Mouse (Mus musculus): ENCODE measurements around the gene Lhpp. TPM values are rescaled to one million over a fixed set of nuclear protein-coding genes. Genes with fewer than 3 reads are reported as not detected.
A peak's percentile ranks its signal among the peaks of the same experiment; 100 is the strongest.

The Lhpp gene
- polyA plus RNA-seq, 1 experiment from 2014 or later: 32.1 TPM

DNA sequence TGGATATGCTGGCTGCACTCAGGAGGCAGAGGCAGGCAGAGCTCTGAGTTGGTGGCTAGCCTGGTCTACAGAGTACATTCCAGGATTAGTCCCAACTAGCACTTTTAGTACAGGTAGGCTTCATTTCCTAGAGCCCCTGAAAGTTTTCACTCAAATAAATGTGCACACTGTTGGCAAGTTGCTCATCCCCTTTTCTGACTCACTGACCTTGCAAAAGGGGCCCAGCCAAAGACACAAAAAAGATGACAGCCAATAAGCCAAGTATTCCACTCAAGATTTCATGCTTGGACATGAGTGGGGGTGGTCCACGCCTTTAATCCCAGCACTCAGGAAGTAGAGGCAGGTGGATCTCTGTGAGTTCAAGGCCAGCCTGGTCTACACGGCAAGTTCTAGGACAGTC, 29.0 kb upstream of the Lhpp start:
- H3K4me3 ChIP-seq: no peak overlapping the region
- H3K27ac ChIP-seq (replicated peaks): no peak overlapping the region
- H3K9ac ChIP-seq: no peak overlapping the region
- H3K36me3 ChIP-seq: no peaks in the 10 kb centered on the region
- peaks cover 2% of the 10 kb centered on the region for H3K4me1 ChIP-seq (replicated peaks)
- H3K27me3 ChIP-seq: no peaks in the 10 kb centered on the region
- H3K9me3 ChIP-seq: no peaks in the 10 kb centered on the region
- WGBS: 91% methylated on average over 2 of the region's 2 CpGs
- H3K4me2 ChIP-seq: no peak overlapping the region
- ATAC-seq (ENCODE audit: low read depth): no peak

DNA sequence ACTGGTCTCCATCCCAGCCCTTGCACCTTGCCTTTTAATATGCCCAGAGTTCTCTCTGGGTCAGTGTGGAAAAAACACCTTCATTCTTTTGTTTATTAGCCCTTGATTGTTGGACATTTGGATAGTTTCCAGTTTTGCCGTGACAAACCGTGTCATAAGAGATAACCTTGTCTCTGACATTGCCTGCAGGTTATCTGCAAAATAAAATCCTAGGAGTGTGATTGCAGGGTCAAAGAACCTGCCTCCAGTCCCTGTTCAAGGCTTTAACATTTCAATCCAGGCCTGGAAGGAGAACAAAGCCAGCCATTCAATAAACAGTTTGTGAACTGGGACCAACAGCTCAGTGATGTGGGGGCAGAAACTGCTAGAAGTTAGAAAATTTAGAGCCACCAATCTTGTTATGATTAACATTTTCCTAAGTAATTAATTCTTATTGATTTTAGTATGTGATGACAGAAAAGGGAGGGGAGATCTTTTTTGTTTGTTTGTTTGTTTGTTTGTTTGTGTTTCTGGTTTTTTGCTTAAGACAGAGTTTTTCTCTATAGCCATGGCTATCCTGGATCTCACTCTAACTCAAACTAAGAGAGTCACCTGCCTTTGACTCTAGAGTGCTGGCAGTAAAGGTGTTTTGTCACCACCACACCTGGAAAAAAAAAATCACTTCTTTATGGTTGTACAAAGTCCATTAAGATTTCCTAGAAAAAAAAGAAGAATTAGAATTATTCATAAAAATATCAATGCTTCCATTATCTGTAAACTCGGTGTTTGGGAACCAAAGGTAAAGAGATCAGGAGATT, 24.5 kb upstream of the Lhpp start:
- no peaks in the 10 kb centered on the region for H3K27me3 ChIP-seq
- H3K4me1 ChIP-seq (replicated peaks): no peaks in the 10 kb centered on the region
- WGBS: 68% methylated on average over 3 of the region's 3 CpGs
- no peak for ATAC-seq (ENCODE audit: low read depth)
- H3K4me2 ChIP-seq: no peak overlapping the region
- no peaks in the 10 kb centered on the region for H3K36me3 ChIP-seq
- H3K27ac ChIP-seq (replicated peaks): no peak overlapping the region
- no peak overlapping the region for H3K4me3 ChIP-seq
- no peaks in the 10 kb centered on the region for H3K9me3 ChIP-seq
- no peak overlapping the region for H3K9ac ChIP-seq

DNA sequence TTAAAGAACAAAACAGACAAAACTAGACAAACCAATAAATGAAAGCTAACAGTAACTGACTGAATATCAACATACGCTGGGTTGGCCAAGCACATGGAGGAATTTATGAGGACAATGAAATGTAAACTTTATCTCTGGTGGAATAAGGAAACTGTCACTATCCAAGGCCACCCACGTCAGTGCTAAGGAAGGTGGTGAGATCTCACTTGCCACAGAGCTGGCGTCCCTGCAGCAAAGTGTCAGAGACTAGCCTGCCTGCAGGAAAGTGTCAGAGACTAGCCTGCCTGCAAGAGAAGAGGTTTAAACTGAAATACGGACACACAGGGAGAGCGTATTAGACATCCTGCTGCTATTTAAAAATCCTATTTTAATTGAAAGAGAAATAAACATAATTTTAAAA, 23.3 kb upstream of the Lhpp start:
- ATAC-seq (ENCODE audit: low read depth): no peak
- H3K27me3 ChIP-seq: no peaks in the 10 kb centered on the region
- H3K4me1 ChIP-seq (replicated peaks): no peaks in the 10 kb centered on the region
- no peak overlapping the region for H3K4me3 ChIP-seq
- H3K4me2 ChIP-seq: no peak overlapping the region
- 71% methylated on average over 5 of the region's 5 CpGs for WGBS
- H3K9ac ChIP-seq: no peak overlapping the region
- H3K27ac ChIP-seq (replicated peaks): no peak overlapping the region
- no peaks in the 10 kb centered on the region for H3K9me3 ChIP-seq
- H3K36me3 ChIP-seq: no peaks in the 10 kb centered on the region

DNA sequence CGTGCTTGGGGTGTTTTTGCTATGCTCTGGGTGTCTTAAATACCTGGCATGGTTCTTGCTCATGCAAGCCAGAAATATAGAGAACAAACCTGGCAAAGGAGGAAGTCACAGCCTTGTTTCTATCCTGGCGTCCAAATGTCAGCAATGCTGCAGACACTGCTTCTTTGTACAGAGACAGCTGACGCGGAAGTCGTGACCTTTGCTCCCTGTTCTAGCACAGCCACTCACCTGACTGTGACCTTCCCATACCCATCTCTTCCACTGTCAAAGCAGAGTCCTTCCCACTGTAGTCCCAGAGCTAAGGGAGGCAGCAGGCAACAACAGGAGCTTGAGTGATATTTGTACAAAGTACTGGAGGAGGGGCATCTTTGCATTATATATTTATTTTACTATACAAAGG, 20.8 kb upstream of the Lhpp start:
- Histone ChIP-seq H3K27ac (replicated peaks) (no peak overlapping the region), H3K9ac (no peak overlapping the region), H3K4me1 (replicated peaks) (no peaks in the 10 kb centered on the region), H3K36me3 (no peaks in the 10 kb centered on the region), H3K9me3 (no peaks in the 10 kb centered on the region), H3K4me3 (no peak overlapping the region), H3K4me2 (no peak overlapping the region), H3K27me3 (0 out of 2 replicates have a peak, but pooled peaks cover 3% of the 10 kb centered on the region)
- ATAC-seq (ENCODE audit: low read depth): no peak
- WGBS: 62% methylated on average over 5 of the region's 5 CpGs

DNA sequence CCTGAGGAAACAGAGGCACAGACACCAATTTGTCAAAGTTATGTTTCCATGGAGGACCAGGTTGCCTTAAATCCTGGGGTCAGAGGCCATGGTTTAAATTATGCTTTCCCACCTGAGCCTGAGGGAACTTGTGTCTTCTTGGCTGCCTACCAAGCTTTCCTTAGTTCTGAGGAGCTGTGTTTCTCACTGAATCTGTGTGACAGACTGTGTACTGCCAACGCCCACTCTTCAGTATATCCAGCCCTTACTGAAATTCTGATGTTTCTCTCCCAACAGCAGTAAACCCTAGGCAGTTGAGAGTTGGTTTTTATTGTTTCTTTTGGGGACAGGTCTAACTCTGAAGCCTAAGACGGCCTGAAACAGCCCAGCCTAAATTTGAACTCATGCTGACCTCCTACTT, 16.7 kb upstream of the Lhpp start:
- Histone ChIP-seq H3K9ac (no peak overlapping the region), H3K9me3 (no peaks in the 10 kb centered on the region), H3K4me2 (no peak overlapping the region), H3K27ac (replicated peaks) (no peak overlapping the region), H3K36me3 (no peaks in the 10 kb centered on the region), H3K4me1 (replicated peaks) (peaks cover 22% of the 10 kb centered on the region), H3K4me3 (no peak overlapping the region), H3K27me3 (peaks cover 43% of the 10 kb centered on the region)
- 51% methylated on average over 2 of the region's 2 CpGs for WGBS
- no peak for ATAC-seq (ENCODE audit: low read depth)

DNA sequence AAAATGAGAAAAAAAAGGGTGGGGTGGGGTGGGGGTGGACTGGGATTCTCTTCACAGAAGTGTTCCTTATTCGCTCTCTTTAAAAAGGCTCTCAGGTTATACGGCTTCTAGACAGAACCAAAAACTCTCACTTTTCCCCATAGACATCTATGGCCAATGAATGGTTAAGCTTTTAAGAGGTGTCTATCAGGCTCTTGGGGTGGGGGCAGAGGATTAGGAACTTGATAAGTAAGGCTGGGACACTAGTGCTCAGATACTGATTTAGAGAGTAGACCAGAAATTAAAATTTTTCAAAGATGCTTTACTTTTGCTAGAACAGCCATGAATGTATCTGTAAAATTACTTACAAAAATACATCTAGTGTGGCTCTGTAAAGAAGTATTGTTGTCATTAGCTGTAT, 16.1 kb upstream of the Lhpp start:
- no peak for ATAC-seq (ENCODE audit: low read depth)
- H3K4me3 ChIP-seq: no peak overlapping the region

DNA sequence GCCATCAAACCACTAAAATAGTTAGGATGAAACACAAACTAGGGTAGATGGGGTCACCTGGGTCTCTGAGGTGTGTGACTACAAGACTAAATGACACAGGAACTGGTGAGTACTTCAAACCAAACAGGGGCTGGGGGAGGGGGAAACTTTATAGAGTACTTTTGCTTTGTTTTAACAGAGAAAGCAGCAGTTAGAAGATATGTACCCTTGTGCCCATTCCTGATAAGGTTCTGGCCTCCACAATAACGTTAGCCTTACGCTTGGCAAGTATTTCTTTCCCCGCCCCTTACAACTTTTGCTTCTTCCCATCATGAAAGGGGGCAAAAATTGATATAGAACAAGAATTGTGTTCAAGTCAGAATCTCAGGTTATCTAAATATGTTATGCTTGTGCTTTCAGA, 14.7 kb upstream of the Lhpp start:
- H3K9ac ChIP-seq: no peak overlapping the region
- ATAC-seq (ENCODE audit: low read depth): no peak
- no peak overlapping the region for H3K4me3 ChIP-seq
- H3K36me3 ChIP-seq: no peaks in the 10 kb centered on the region
- no peak overlapping the region for H3K27ac ChIP-seq (replicated peaks)
- H3K4me1 ChIP-seq (replicated peaks): peaks cover 42% of the 10 kb centered on the region
- H3K4me2 ChIP-seq: no peak overlapping the region
- 80% methylated on average over 3 of the region's 3 CpGs for WGBS
- no peaks in the 10 kb centered on the region for H3K9me3 ChIP-seq
- H3K27me3 ChIP-seq: peaks cover 64% of the 10 kb centered on the region

More for the DNA sequence above, 16.1 kb upstream of the Lhpp start:
- Histone ChIP-seq H3K4me1 (replicated peaks) (peaks cover 28% of the 10 kb centered on the region), H3K9me3 (no peaks in the 10 kb centered on the region), H3K4me2 (no peak overlapping the region), H3K9ac (no peak overlapping the region), H3K27me3 (peaks cover 49% of the 10 kb centered on the region), H3K36me3 (no peaks in the 10 kb centered on the region), H3K27ac (replicated peaks) (no peak overlapping the region)
- 87% methylated on average over 2 of the region's 2 CpGs for WGBS

DNA sequence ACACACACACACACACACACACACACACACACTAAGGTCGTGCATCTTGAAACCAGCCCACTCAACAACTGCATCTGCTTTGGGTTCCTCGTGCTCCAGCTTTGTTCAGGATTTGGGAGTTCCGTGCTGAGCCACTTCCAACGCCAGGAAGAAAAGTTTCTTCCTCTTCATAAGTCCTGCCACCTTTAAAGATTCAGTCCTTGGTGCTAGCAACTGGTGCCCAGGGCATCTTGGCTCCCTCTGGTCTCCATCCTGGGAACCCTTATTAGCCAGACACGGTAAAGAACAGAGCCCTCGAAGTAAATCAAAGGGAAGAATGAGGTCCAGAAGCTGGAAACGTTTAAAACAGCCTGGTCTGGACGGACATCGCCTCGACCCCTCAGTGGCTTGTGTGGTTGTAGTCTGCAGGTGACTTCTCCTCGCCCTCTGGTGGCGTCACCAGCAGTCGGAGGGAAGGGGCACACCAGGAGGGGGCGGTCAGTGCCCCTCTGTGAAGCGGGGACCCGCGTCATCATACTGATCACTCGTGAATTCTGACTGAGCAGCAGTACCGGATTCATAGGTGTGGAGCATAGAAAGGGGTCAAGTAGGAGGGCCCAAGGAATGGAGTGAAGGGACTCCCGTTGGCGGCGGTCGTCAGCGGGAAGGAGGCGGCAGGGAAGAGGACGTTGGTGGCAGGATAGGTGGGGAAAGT, 13.7 kb upstream of the Lhpp start:
- peak; percentile 25; the same call in 1 of the 2 replicates for ATAC-seq (ENCODE audit: low read depth)
- peak overlapping the region; percentile 79 for H3K4me2 ChIP-seq
- no peak overlapping the region for H3K27ac ChIP-seq (replicated peaks)
- peak overlapping the region; percentile 61; the same call in 1 of the 2 replicates for H3K9ac ChIP-seq
- peak overlapping the region; percentile 45 for H3K4me3 ChIP-seq
- H3K9me3 ChIP-seq: no peaks in the 10 kb centered on the region
- WGBS: 8% methylated on average over 26 of the region's 26 CpGs
- H3K36me3 ChIP-seq: no peaks in the 10 kb centered on the region
- H3K27me3 ChIP-seq: peaks cover 73% of the 10 kb centered on the region
- peaks cover 45% of the 10 kb centered on the region for H3K4me1 ChIP-seq (replicated peaks)

DNA sequence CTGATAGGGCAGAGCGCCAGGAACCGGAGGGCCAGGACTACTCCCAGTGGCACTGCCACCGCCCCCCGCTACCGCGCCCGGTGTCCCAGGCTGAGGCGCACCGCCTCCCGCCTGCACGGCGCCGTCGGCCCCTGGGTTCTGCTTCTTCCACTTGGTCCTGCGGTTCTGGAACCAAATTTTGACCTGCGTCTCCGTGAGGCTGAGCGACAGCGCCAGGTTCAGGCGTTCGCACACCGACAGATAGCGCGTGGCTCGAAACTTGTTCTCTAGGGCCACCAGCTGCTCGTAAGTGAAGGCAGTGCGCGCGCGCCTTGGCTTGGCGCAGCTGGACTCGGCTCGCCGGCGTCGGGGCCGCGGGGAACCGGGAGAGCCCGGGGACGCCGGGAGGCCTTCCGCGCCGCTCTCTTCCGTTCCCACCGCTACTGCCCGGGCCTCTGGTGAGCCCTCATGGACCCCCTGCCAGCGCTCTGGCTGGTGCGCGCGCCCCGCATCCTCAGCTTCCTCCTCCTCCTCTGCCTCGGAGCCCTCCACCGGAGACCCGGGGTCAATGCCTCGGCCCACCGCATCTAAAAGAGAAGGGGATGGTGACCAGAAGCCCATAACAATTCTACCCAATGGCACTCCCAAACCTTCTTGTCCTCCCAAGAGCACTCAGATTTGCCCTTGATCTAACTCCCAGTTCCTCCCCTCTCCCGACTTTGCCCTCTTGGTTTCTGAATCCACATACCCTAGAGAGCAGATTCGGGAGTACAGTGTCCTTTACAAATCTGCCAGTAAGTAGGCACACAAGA, 13.0 kb upstream of the Lhpp start:
- peak; percentile 48 for ATAC-seq (ENCODE audit: low read depth)
- peaks cover 45% of the 10 kb centered on the region for H3K4me1 ChIP-seq (replicated peaks)
- no peaks in the 10 kb centered on the region for H3K36me3 ChIP-seq
- peak overlapping the region; percentile 45 for H3K4me3 ChIP-seq
- H3K9ac ChIP-seq: peak overlapping the region; percentile 61
- H3K27ac ChIP-seq (replicated peaks): no peak overlapping the region
- H3K9me3 ChIP-seq: no peaks in the 10 kb centered on the region
- peak overlapping the region; percentile 79 for H3K4me2 ChIP-seq
- WGBS: under 1% methylated on average over 57 of the region's 60 CpGs
- peaks cover 80% of the 10 kb centered on the region for H3K27me3 ChIP-seq

DNA sequence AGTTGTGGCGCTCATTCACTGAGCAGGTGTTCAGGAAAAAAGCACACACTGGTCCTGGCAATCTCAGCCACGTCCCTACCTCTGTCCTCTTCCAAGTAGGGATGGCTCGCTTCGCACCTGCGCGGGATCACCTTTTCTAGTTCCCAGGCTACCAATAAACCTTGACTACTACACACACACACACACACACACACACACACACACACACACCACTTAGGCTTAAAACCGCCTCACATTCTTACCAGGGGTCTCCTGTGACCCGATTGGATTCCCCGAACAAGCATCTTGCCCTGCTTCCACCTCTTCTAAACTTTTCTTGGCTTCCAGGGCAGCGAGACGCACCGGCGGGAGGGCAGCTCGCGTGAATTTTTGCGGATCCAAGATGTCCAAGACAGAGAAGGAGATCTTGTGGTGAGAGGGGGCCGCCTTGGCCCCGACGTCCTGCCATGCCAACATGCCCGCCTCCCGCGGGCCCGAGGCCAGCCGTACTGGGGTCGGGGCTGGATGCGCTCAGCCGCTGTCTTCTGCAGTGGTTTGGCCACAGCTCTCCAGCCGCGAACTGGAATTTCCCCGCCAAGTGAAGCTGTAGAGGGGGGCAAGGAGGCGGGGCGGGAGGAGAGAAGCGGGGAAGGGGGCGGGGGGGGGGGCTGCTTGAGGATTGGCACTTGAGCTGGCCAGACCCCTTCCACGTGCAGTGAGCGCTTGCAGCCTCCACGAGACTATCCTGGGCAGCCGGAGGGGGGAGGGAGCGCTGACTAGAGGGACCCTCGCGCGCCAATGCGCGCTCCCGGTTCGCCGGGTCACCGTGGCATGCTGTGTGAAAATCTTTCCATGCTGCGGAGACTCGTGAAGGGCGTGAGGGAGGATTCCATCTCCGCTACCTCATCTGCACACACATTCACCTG, 11.1 kb upstream of the Lhpp start, which contains the start of gene Nkx1-2:
Nkx1-2 (minus strand) TSS at position 567 of the 905 bp plus-strand sequence.
- H3K4me3 ChIP-seq: peak within 1 kb of the TSS; percentile 37
- under 1% methylated on average over 50 of the region's 52 CpGs for WGBS

DNA sequence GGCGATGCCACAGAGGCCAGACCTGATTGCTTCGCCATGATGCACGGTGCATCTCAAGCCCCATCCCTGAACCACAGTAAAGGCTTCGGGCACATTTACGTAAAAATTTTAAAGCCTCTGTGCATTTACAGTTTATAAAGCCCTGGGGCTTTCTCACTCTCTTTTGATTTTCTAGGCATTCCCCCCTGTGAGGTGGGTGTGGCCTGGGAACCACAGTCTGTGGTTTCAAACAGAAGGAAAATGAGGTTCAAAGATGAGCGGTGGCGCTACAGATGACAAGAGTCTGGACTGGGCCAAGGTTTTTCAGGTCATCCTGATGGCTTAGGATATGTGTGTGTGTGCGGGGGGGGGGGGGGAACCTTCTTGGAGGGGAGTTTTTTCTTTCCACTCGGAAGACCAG, 10.4 kb upstream of the Lhpp start:
- peak overlapping the region; percentile 34; the same call in 1 of the 2 replicates for H3K9ac ChIP-seq

More for the DNA sequence above, 11.1 kb upstream of the Lhpp start, which contains the start of gene Nkx1-2:
- Histone ChIP-seq H3K9ac (peak within 1 kb of the TSS; percentile 34; the same call in 1 of the 2 replicates), H3K36me3 (no peaks in the 10 kb centered on the region), H3K27me3 (peaks cover 87% of the 10 kb centered on the region), H3K4me1 (replicated peaks) (peaks cover 45% of the 10 kb centered on the region), H3K4me2 (peak within 1 kb of the TSS; percentile 79), H3K9me3 (no peaks in the 10 kb centered on the region), H3K27ac (replicated peaks) (no peak within 1 kb of the TSS)
- peak; percentile 44; the same call in 1 of the 2 replicates for ATAC-seq (ENCODE audit: low read depth)

More for the DNA sequence above, 10.4 kb upstream of the Lhpp start:
- H3K27ac ChIP-seq (replicated peaks): no peak overlapping the region
- H3K36me3 ChIP-seq: no peaks in the 10 kb centered on the region
- WGBS: 2% methylated on average over 9 of the region's 9 CpGs
- H3K4me2 ChIP-seq: peak overlapping the region; percentile 64
- H3K27me3 ChIP-seq: peaks cover 92% of the 10 kb centered on the region
- no peaks in the 10 kb centered on the region for H3K9me3 ChIP-seq
- ATAC-seq (ENCODE audit: low read depth): no peak
- peaks cover 45% of the 10 kb centered on the region for H3K4me1 ChIP-seq (replicated peaks)
- H3K4me3 ChIP-seq: peak overlapping the region; percentile 37
